Mouse (Mus musculus): Measurements from ENCODE around the gene Tpbpa. TPM values are rescaled to one million over a fixed set of nuclear protein-coding genes. Genes with fewer than 3 reads are reported as not detected.
"Not testable (repeated sequence)": the region's sequence is repeated elsewhere in the genome, so short reads cannot be mapped to it uniquely, and the experiment has no call there.

Tpbpa gene
- total and polyA plus RNA-seq, 3 experiments: not detected

DNA sequence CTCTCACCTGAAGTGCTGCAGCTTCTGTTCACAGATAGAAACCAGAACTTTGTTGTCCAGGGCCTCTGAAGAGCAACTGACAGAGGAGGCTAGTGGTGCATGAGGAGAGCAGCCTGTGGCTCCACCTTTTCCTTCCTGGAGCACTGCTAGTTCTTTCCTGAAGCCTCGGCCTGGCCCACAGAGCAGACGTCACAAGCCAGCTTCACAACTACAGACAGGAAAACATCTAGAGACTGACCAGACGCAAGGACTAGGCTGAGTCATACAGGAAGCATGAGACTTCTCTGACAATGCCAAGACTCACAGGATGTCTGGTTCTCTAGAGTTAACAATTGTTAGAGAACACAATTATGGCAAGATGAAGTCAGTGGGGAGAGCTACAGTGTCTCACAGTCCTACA, 44.5 kb downstream of the Tpbpa start, which contains the start of gene Ctla2b:
TSS of gene Ctla2b (minus strand) at position 120 of the 400 bp plus-strand sequence.
- Histone ChIP-seq H3K4me3 (replicated peaks in 1 of 3; ENCODE audit: low read depth in 2 of 3, low read length in 2 of 3, poor library complexity in 1 of 3) (no peak within 1 kb of the TSS), H3K36me3 (replicated peaks in 1 of 2; ENCODE audit: control insufficient read depth in 1 of 2, insufficient read depth in 1 of 2, low read length in 1 of 2) (no peaks in the 10 kb centered on the region), H3K9me3 (replicated peaks; ENCODE audit: low read length) (peaks cover 37% of the 10 kb centered on the region), H3K9ac (ENCODE audit: insufficient read depth, low read depth) (no peak within 1 kb of the TSS), H3K4me1 (ENCODE audit: control insufficient read depth in 1 of 2, insufficient read depth in 2 of 2) (no peaks in the 10 kb centered on the region), H3K79me2 (replicated peaks; ENCODE audit: control insufficient read depth, extremely low read depth, insufficient read depth, poor library complexity, severe bottlenecking) (no peaks in the 10 kb centered on the region), H3K27ac (ENCODE audit: insufficient read depth, low read depth) (no peak within 1 kb of the TSS), H3K27me3 (replicated peaks) (no peaks in the 10 kb centered on the region), H3K4me2 (ENCODE audit: insufficient read depth, low read depth, poor library complexity, severe bottlenecking) (no peak within 1 kb of the TSS)
- DNase-seq (ENCODE audit: extremely low read depth): no peak
- in situ Hi-C loops (cut with MboI; ENCODE audit: low pct_ligation_motif_present, low pct_unique_long_range_greater_than_20kb, low sequenced_read_pairs) (no loop called here), dilution Hi-C loops (cut with MboI; ENCODE audit: extremely low pct_ligation_motif_present, extremely low pct_unique_long_range_greater_than_20kb, low sequenced_read_pairs) (no loop called here)
- TF ChIP-seq MAX (IDR thresholded peaks at IDR 0.05; ENCODE audit: low read length) (no peak), CHD2 (IDR thresholded peaks at IDR 0.05; ENCODE audit: low read length) (no peak), TBP (conservative IDR thresholded peaks at IDR 0.05; ENCODE audit: low read depth, low read length) (no peak), MAFK (IDR thresholded peaks at IDR 0.05; ENCODE audit: insufficient replicate concordance, low read length) (no peak)

DNA sequence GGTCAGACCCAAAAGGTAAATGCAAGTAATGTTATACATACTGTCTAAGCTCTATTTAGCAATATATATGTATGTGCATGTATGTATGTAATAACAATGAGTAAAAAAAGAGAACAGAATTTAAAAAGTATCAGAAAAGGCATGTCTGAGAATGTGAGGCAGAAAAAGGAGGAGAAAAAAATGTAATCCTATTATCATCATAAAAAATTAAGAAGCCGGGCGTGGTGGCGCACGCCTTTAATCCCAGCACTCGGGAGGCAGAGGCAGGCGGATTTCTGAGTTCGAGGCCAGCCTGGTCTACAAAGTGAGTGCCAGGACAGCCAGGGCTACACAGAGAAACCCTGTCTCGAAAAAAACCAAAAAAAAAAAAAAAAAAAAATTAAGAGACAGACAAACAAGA, 45.0 kb downstream of the Tpbpa start, which contains the start of gene Gm49392:
TSS of gene Gm49392 (minus strand) at position 101 of the 400 bp plus-strand sequence.
- H3K9me3 ChIP-seq (replicated peaks; ENCODE audit: low read length): peaks cover 34% of the 10 kb centered on the region
- H3K4me3 ChIP-seq (replicated peaks in 1 of 3; ENCODE audit: low read depth in 2 of 3, low read length in 2 of 3, poor library complexity in 1 of 3); H3K27me3 ChIP-seq (replicated peaks); H3K36me3 ChIP-seq (replicated peaks in 1 of 2; ENCODE audit: control insufficient read depth in 1 of 2, insufficient read depth in 1 of 2, low read length in 1 of 2); in situ Hi-C loops (cut with MboI; ENCODE audit: low pct_ligation_motif_present, low pct_unique_long_range_greater_than_20kb, low sequenced_read_pairs); H3K4me1 ChIP-seq (ENCODE audit: control insufficient read depth in 1 of 2, insufficient read depth in 2 of 2); H3K79me2 ChIP-seq (replicated peaks; ENCODE audit: control insufficient read depth, extremely low read depth, insufficient read depth, poor library complexity, severe bottlenecking); H3K27ac ChIP-seq (ENCODE audit: insufficient read depth, low read depth); DNase-seq (ENCODE audit: extremely low read depth); H3K9ac ChIP-seq (ENCODE audit: insufficient read depth, low read depth); dilution Hi-C loops (cut with MboI; ENCODE audit: extremely low pct_ligation_motif_present, extremely low pct_unique_long_range_greater_than_20kb, low sequenced_read_pairs); H3K4me2 ChIP-seq (ENCODE audit: insufficient read depth, low read depth, poor library complexity, severe bottlenecking): not testable (repeated sequence)

DNA sequence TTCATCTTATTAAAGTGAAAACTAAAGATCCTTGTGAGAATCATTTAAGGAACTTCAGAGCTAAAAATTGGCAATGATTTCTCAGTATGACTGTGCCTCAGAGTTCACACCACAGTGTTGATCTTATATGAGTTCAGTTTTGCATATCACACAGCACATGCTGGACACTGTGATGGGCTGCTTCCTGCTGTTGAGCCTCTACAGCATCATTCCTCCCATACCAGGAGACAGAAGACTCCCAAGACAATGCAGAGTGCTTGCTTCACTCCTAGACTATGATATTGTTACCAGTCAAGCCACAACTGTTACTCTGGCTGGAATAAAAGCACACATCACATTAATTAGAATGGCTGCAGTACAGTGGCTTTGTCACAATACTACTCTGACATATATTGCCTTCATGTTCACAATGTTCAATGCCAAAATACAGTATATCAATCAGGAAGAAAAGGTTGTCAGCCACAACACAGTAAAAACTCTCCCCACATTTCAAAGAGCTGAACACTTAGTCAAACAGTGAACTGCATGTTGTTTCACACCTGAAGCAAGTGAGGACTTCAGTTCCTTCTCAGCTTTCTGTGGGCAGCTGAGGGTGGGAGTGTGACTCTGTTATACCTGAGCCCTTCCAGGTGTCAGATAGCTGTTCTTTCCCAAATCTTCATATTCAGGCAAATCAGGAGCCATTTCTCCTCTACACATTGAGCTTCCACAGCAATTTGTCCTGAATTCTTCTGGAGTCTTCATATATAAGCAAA, 46.2 kb downstream of the Tpbpa start:
- TF ChIP-seq JUN (IDR thresholded peaks at IDR 0.05; ENCODE audit: insufficient read depth, low read depth, low read length): no peak
- TF ChIP-seq ETS1 (conservative IDR thresholded peaks at IDR 0.05; ENCODE audit: low read depth, low read length): no peak
- TF ChIP-seq CHD2 (IDR thresholded peaks at IDR 0.05; ENCODE audit: low read length): no peak
- no peak for TF ChIP-seq TCF12 (IDR thresholded peaks at IDR 0.05; ENCODE audit: low read depth, low read length)
- TF ChIP-seq JUND (conservative IDR thresholded peaks at IDR 0.05; ENCODE audit: low read depth, low read length): no peak
- dilution Hi-C loops (cut with MboI; ENCODE audit: extremely low pct_ligation_motif_present, extremely low pct_unique_long_range_greater_than_20kb, low sequenced_read_pairs): no loop called here
- no peaks in the 10 kb centered on the region for H3K36me3 ChIP-seq (replicated peaks in 1 of 2; ENCODE audit: control insufficient read depth in 1 of 2, insufficient read depth in 1 of 2, low read length in 1 of 2)
- peaks cover 37% of the 10 kb centered on the region for H3K9me3 ChIP-seq (replicated peaks; ENCODE audit: low read length)
- no peaks in the 10 kb centered on the region for H3K27me3 ChIP-seq (replicated peaks)
- in situ Hi-C loops (cut with MboI; ENCODE audit: low pct_ligation_motif_present, low pct_unique_long_range_greater_than_20kb, low sequenced_read_pairs): no loop called here
- H3K4me3 ChIP-seq (replicated peaks in 1 of 3; ENCODE audit: low read depth in 2 of 3, low read length in 2 of 3, poor library complexity in 1 of 3): no peak overlapping the region
- no peak overlapping the region for H3K4me2 ChIP-seq (ENCODE audit: insufficient read depth, low read depth, poor library complexity, severe bottlenecking)
- no peak overlapping the region for H3K27ac ChIP-seq (ENCODE audit: insufficient read depth, low read depth)
- no peaks in the 10 kb centered on the region for H3K4me1 ChIP-seq (ENCODE audit: control insufficient read depth in 1 of 2, insufficient read depth in 2 of 2)
- no peak for DNase-seq (ENCODE audit: extremely low read depth)
- H3K79me2 ChIP-seq (replicated peaks; ENCODE audit: control insufficient read depth, extremely low read depth, insufficient read depth, poor library complexity, severe bottlenecking): no peaks in the 10 kb centered on the region
- no peak overlapping the region for H3K9ac ChIP-seq (ENCODE audit: insufficient read depth, low read depth)
